Mouse (Mus musculus): ENCODE data around the gene Acot9. TPM values are rescaled to one million over a fixed set of nuclear protein-coding genes. Genes with fewer than 3 reads are reported as not detected.

The Acot9 gene
- polyA plus RNA-seq, 1 experiment from 2014 or later = 52.2 TPM

Other genes with a start within 250 kb of the Acot9 start
- gene Magea5, start 199.3 kb upstream of the Acot9 start, polyA plus RNA-seq (2014; fragmentation: Nextera tagmentation; extraction: Ambion mirVana) = not detected in 2 replicates
- not detected in 2 replicates for gene Magea1, start 172.7 kb upstream of the Acot9 start, polyA plus RNA-seq (2014; fragmentation: Nextera tagmentation; extraction: Ambion mirVana)
- gene Magea2, start 168.8 kb upstream of the Acot9 start, polyA plus RNA-seq (2014; fragmentation: Nextera tagmentation; extraction: Ambion mirVana) = not detected in 2 replicates
- not detected in 2 replicates for gene Cldn34b2, start 134.0 kb upstream of the Acot9 start, polyA plus RNA-seq (2014; fragmentation: Nextera tagmentation; extraction: Ambion mirVana)
- gene Sat1, start 46.0 kb upstream of the Acot9 start, polyA plus RNA-seq (2014; fragmentation: Nextera tagmentation; extraction: Ambion mirVana) = 148 TPM in 2 replicates
- 322 and 325 TPM in 2 replicates for gene Prdx4, start 78.3 kb downstream of the Acot9 start, polyA plus RNA-seq (2014; fragmentation: Nextera tagmentation; extraction: Ambion mirVana)